Mouse (Mus musculus): ENCODE measurements around the gene Bloc1s4. TPM values are rescaled to one million over a fixed set of nuclear protein-coding genes. Genes with fewer than 3 reads are reported as not detected.
"Not testable (repeated sequence)": the region's sequence is repeated elsewhere in the genome, so short reads cannot be mapped to it uniquely, and the experiment has no call there.

Bloc1s4 gene
- 13.6 and 14.4 TPM in 2 replicates for polyA plus RNA-seq (2011; ENCODE audit: insufficient read depth, insufficient read length, low replicate concordance, missing spikeins)

GRCm38 (mm10) chr5:36748536-36749061 is at the start of gene Bloc1s4:
Gene Bloc1s4, minus strand, starts transcription at chr5:36748650.
- Histone ChIP-seq H3K27ac (ENCODE audit: control insufficient read depth, insufficient read depth, low read depth, low read length, poor library complexity) (peak within 1 kb of the TSS; percentile 76), H3K4me1 (ENCODE audit: control insufficient read depth, insufficient read depth, low read length) (no peaks in the 10 kb centered on the region), H3K4me3 (replicated peaks; ENCODE audit: control insufficient read depth, low read depth, low read length) (peak within 1 kb of the TSS; percentile 97)
- TF ChIP-seq POLR2A (IDR thresholded peaks at IDR 0.05; ENCODE audit: borderline replicate concordance, control insufficient read depth, low read depth, low read length) (peak; percentile 84; the same call in 1 of the 2 replicates), CTCF (IDR thresholded peaks at IDR 0.05; ENCODE audit: control insufficient read depth, insufficient read depth, low read length) (no peak)
- WGBS, result 3% methylated on average over 31 of the region's 31 CpGs

- no peak for TF ChIP-seq POLR2A (IDR thresholded peaks at IDR 0.05; ENCODE audit: borderline replicate concordance, control insufficient read depth, low read depth, low read length)
- TF ChIP-seq CTCF (IDR thresholded peaks at IDR 0.05; ENCODE audit: control insufficient read depth, insufficient read depth, low read length), result no peak
- WGBS, result 39% methylated on average over 8 of the region's 8 CpGs
- no peak overlapping the region for H3K4me3 ChIP-seq (replicated peaks; ENCODE audit: control insufficient read depth, low read depth, low read length)
- no peak overlapping the region for H3K27ac ChIP-seq (ENCODE audit: control insufficient read depth, insufficient read depth, low read depth, low read length, poor library complexity)
- H3K4me1 ChIP-seq (ENCODE audit: control insufficient read depth, insufficient read depth, low read length), result no peaks in the 10 kb centered on the region
Measured at GRCm38 (mm10) chr5:36797291-36797690, 48.8 kb upstream of the Bloc1s4 start.

- not testable (repeated sequence) for H3K4me1 ChIP-seq (ENCODE audit: control insufficient read depth, insufficient read depth, low read length)
- peak within 1 kb of the TSS; percentile 67 for H3K4me3 ChIP-seq (replicated peaks; ENCODE audit: control insufficient read depth, low read depth, low read length)
- under 1% methylated on average over 90 of the region's 90 CpGs for WGBS
- peak; percentile 91; the same call in 1 of the 2 replicates for TF ChIP-seq POLR2A (IDR thresholded peaks at IDR 0.05; ENCODE audit: borderline replicate concordance, control insufficient read depth, low read depth, low read length)
- H3K27ac ChIP-seq (ENCODE audit: control insufficient read depth, insufficient read depth, low read depth, low read length, poor library complexity), result peak within 1 kb of the TSS; percentile 98
Measured at GRCm38 (mm10) chr5:36796296-36797014, 48.0 kb upstream of the Bloc1s4 start, which contains the start of gene Mrfap1. Gene Mrfap1, minus strand, starts transcription at chr5:36796772.

DNA sequence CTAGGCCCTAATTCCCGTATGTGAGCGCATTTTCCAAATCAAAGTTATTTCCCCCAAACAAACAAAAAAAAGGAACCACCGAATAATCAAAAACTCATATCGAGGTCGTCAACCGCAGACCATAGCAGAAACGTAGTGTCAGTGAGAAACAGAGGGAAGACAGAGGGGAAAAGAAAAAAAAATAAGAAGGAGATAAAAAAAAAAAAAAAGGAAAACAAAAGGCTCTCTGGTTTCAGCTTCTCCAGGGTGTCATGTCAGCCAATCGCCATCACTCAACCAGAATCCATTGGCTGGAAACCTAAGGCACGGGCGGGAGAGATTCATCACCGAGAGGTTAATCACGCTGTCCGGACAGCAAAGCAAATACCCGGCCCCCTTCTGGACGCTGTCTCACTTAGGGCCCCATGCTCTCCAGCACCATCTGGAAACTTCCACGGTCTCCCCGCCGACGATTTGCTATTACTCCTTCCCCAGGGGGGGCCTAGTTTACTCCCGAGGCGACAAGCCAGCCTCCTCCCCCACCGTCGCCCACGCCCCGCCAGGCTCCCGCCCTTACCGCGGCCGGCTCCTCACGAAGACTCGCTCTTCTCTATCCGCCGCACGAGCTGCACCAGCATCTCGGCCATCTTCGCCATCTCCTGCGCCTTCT is 47.3 kb upstream of the Bloc1s4 start:
- WGBS, result under 1% methylated on average over 37 of the region's 37 CpGs
- H3K4me1 ChIP-seq (ENCODE audit: control insufficient read depth, insufficient read depth, low read length), result not testable (repeated sequence)
- Histone ChIP-seq H3K27ac (ENCODE audit: control insufficient read depth, insufficient read depth, low read depth, low read length, poor library complexity) (peak overlapping the region; percentile 98), H3K4me3 (replicated peaks; ENCODE audit: control insufficient read depth, low read depth, low read length) (peak overlapping the region; percentile 67)

GRCm38 (mm10) chr5:36791861-36792260 is 43.4 kb upstream of the Bloc1s4 start:
- Histone ChIP-seq H3K27ac (ENCODE audit: control insufficient read depth, insufficient read depth, low read depth, low read length, poor library complexity) (no peak overlapping the region), H3K4me1 (ENCODE audit: control insufficient read depth, insufficient read depth, low read length) (no peaks in the 10 kb centered on the region; the same call in 1 of the 2 replicates), H3K4me3 (replicated peaks; ENCODE audit: control insufficient read depth, low read depth, low read length) (no peak overlapping the region)
- 33% methylated on average over 9 of the region's 9 CpGs for WGBS
- TF ChIP-seq POLR2A (IDR thresholded peaks at IDR 0.05; ENCODE audit: borderline replicate concordance, control insufficient read depth, low read depth, low read length) (no peak), CTCF (IDR thresholded peaks at IDR 0.05; ENCODE audit: control insufficient read depth, insufficient read depth, low read length) (no peak)

DNA sequence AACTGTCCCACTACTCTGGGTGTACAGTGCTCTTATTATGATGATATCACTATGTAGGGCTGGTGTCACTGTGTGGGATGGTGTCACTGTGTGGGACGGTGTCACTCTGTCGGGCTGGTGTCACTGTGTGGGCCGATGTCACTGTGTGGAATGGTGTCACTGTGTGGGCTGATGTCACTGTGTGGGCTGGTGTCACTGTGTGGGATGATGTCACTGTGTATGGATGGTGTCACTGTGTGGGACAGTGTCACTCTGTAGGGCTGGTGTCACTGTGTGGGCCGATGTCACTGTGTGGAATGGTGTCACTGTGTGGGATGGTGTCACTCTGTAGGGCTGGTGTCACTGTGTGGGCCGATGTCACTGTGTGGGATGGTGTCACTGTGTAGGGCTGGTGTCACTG is 37.6 kb upstream of the Bloc1s4 start:
- 89% methylated on average over 5 of the region's 5 CpGs for WGBS
- Histone ChIP-seq H3K27ac (ENCODE audit: control insufficient read depth, insufficient read depth, low read depth, low read length, poor library complexity) (no peak overlapping the region), H3K4me3 (replicated peaks; ENCODE audit: control insufficient read depth, low read depth, low read length) (no peak overlapping the region), H3K4me1 (ENCODE audit: control insufficient read depth, insufficient read depth, low read length) (no peaks in the 10 kb centered on the region)
- TF ChIP-seq CTCF (IDR thresholded peaks at IDR 0.05; ENCODE audit: control insufficient read depth, insufficient read depth, low read length), result no peak
- TF ChIP-seq POLR2A (IDR thresholded peaks at IDR 0.05; ENCODE audit: borderline replicate concordance, control insufficient read depth, low read depth, low read length), result no peak

- Histone ChIP-seq H3K4me1 (ENCODE audit: control insufficient read depth, insufficient read depth, low read length) (peaks cover 1% of the 10 kb centered on the region; the same call in 1 of the 2 replicates), H3K27ac (ENCODE audit: control insufficient read depth, insufficient read depth, low read depth, low read length, poor library complexity) (no peak overlapping the region), H3K4me3 (replicated peaks; ENCODE audit: control insufficient read depth, low read depth, low read length) (no peak overlapping the region)
- 76% methylated on average over 2 of the region's 2 CpGs for WGBS
- TF ChIP-seq CTCF (IDR thresholded peaks at IDR 0.05; ENCODE audit: control insufficient read depth, insufficient read depth, low read length) (no peak), POLR2A (IDR thresholded peaks at IDR 0.05; ENCODE audit: borderline replicate concordance, control insufficient read depth, low read depth, low read length) (no peak)
Measured at GRCm38 (mm10) chr5:36779512-36779911, 31.1 kb upstream of the Bloc1s4 start.

GRCm38 (mm10) chr5:36778901-36779300 is 30.5 kb upstream of the Bloc1s4 start:
- Histone ChIP-seq H3K4me1 (ENCODE audit: control insufficient read depth, insufficient read depth, low read length) (peaks cover 1% of the 10 kb centered on the region; the same call in 1 of the 2 replicates), H3K27ac (ENCODE audit: control insufficient read depth, insufficient read depth, low read depth, low read length, poor library complexity) (no peak overlapping the region), H3K4me3 (replicated peaks; ENCODE audit: control insufficient read depth, low read depth, low read length) (no peak overlapping the region)
- no peak for TF ChIP-seq POLR2A (IDR thresholded peaks at IDR 0.05; ENCODE audit: borderline replicate concordance, control insufficient read depth, low read depth, low read length)
- WGBS, result 82% methylated on average over 1 of the region's 2 CpGs

Measured in bone marrow, adult 2 months (tissue).